Comparison of ENCODE assay signal across 14 mouse cellular contexts in the genomic region with DNA sequence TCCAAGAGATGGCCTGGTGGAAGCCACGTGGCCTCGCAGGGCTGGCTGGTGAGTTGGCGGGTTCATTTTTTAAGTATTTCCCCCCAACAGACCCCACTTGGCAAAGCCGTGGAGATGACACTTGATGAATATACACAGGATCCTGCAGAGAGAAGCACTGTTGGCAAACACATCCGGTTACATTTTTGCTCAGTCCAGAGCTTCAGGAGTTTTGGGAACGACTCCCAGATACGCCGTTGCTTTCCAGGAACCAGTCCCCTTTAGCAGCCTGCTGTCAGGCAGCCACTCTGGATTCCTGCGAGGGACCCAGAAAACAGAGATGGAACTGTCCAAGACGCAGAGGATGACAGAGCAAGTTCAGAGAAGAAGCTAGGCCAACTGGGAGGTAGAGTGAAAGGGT.
"Had no signal": no experiment of that assay in that cellular context is flagged by ENCODE, and none has a peak within 500 bp of the region (broad histone marks: within the 10 kb centered on the region; RNA-seq: fewer than 3 reads in every experiment).

No protein-coding gene starts in this region.

- H3K27me3 ChIP-seq: kidney, embryonic 15.5 days; limb, embryonic 15.5 days; liver, embryonic 12.5 days; neural tube, embryonic 13.5 days had no signal

- H3K9ac ChIP-seq: kidney, embryonic 15.5 days; limb, embryonic 15.5 days; liver, embryonic 12.5 days; midbrain, embryonic 12.5 days; neural tube, embryonic 13.5 days had no signal

- DNase-seq: kidney, adult 2 months; kidney, postnatal 25 days; layer of hippocampus, adult 9-11 months; layer of hippocampus, postnatal 36 days; retina, postnatal 1 day; right cerebral cortex, postnatal 14 days; thymus, adult 18-20 months; thymus, postnatal 14 days had no signal

- H3K4me1 ChIP-seq: limb, embryonic 15.5 days; liver, embryonic 12.5 days; midbrain, embryonic 12.5 days; neural tube, embryonic 13.5 days had no signal

- H3K36me3 ChIP-seq: kidney, embryonic 15.5 days; limb, embryonic 15.5 days; liver, embryonic 12.5 days; midbrain, embryonic 12.5 days; neural tube, embryonic 13.5 days had no signal

- ATAC-seq: liver, embryonic 12.5 days; midbrain, embryonic 16.5 days had no signal

- H3K4me2 ChIP-seq: kidney, embryonic 15.5 days; limb, embryonic 15.5 days; liver, embryonic 12.5 days; midbrain, embryonic 12.5 days; neural tube, embryonic 13.5 days had no signal

- H3K27ac ChIP-seq: kidney, embryonic 15.5 days; limb, embryonic 15.5 days; liver, embryonic 12.5 days; midbrain, embryonic 12.5 days; neural tube, embryonic 13.5 days had no signal

- H3K9me3 ChIP-seq: kidney, embryonic 15.5 days; limb, embryonic 15.5 days; liver, embryonic 12.5 days; midbrain, embryonic 12.5 days; neural tube, embryonic 13.5 days had no signal

- H3K4me3 ChIP-seq: kidney, embryonic 15.5 days; limb, embryonic 15.5 days; liver, embryonic 12.5 days; midbrain, embryonic 12.5 days; neural tube, embryonic 13.5 days had no signal
